Mouse (Mus musculus): ENCODE measurements at regions not wholly inside any gene's neighbourhood (a gene's known extent, or its start where the extent isn't known, plus 50 kb on each side); places are given as distances from the start of the nearest gene placed in this dataset.

- ATAC-seq (ENCODE audit: extremely low read depth, insufficient number of reproducible peaks, low FRiP score, poor library complexity, severe bottlenecking) = no peak
Observed at GRCm38 (mm10) chr4:62806786-62807185, 158.6 kb upstream of the Zfp618 start.

GRCm38 (mm10) chr4:62807926-62808552, 157.3 kb upstream of the Zfp618 start:
- no peak for ATAC-seq (ENCODE audit: extremely low read depth, insufficient number of reproducible peaks, low FRiP score, poor library complexity, severe bottlenecking)

DNA sequence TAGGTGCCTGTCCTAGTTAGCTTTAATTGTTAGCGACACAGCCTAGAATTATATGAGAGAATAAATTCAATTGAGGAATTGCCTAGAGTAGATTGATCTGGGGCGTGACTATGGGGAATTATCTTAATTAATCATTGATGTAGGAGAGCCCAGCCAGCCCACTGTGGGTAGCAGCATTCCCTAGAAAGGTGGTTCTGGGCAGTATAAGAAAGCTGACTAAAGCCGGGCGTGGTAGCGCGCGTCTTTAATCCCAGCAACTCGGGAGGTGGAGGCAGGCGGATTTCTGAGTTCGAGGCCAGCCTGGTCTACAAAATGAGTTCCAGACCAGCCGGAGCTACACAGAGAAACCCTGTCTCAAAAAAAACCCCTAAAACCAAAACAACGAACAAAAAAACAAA, 156.8 kb upstream of the Zfp618 start:
- ATAC-seq (ENCODE audit: extremely low read depth, insufficient number of reproducible peaks, low FRiP score, poor library complexity, severe bottlenecking) = no peak

- no peak for ATAC-seq (ENCODE audit: extremely low read depth, insufficient number of reproducible peaks, low FRiP score, poor library complexity, severe bottlenecking)
Observed at GRCm38 (mm10) chr4:62809048-62809447, 156.3 kb upstream of the Zfp618 start.

DNA sequence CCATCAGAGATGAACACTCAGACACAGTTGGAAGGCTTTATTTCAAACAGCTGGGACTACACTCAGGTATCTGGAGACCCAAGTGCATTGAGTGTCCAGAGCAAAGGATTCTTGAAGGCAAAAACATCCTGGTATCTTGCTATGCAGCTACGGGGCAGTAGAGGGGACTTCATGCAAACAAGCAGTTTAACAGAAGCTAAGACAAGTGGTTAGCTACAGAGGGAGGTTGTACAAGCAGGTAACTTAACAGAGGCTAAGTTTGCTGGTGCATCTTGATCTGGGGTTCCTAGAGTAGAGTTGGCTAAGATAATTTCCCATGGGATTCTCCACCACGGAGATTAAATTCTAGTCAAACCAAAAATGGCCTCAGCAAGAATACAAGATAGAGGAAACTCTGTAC, 145.5 kb upstream of the Zfp618 start:
- no peak for ATAC-seq (ENCODE audit: extremely low read depth, insufficient number of reproducible peaks, low FRiP score, poor library complexity, severe bottlenecking)

GRCm38 (mm10) chr4:62821288-62821687, 144.1 kb upstream of the Zfp618 start:
- ATAC-seq (ENCODE audit: extremely low read depth, insufficient number of reproducible peaks, low FRiP score, poor library complexity, severe bottlenecking) = no peak

DNA sequence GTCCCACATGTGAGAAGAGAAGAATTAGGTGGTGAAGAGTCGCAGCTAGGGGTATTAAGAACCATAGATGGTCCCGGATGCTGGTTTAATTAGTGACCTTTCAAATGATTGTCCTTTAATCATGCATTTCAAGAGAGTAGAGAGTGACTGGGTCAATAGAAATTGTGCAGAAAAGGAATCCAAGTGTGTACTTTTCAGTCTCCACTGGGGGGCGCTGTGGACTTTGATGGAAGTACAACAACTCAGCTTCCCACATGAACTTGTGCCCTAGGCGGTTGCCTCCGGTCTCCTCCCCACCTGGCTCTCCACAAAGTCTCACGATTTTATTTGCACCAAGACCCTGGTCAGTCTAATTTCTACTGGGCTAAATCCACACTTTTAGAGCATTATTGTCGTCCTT, 142.8 kb upstream of the Zfp618 start:
- ATAC-seq (ENCODE audit: extremely low read depth, insufficient number of reproducible peaks, low FRiP score, poor library complexity, severe bottlenecking) = no peak

GRCm38 (mm10) chr4:62823082-62823481, 142.3 kb upstream of the Zfp618 start:
- ATAC-seq (ENCODE audit: extremely low read depth, insufficient number of reproducible peaks, low FRiP score, poor library complexity, severe bottlenecking) = no peak

- ATAC-seq (ENCODE audit: extremely low read depth, insufficient number of reproducible peaks, low FRiP score, poor library complexity, severe bottlenecking) = no peak
Observed at GRCm38 (mm10) chr4:62823555-62824250, 141.7 kb upstream of the Zfp618 start.

GRCm38 (mm10) chr4:62824581-62824980, 140.8 kb upstream of the Zfp618 start:
- ATAC-seq (ENCODE audit: extremely low read depth, insufficient number of reproducible peaks, low FRiP score, poor library complexity, severe bottlenecking) = no peak

DNA sequence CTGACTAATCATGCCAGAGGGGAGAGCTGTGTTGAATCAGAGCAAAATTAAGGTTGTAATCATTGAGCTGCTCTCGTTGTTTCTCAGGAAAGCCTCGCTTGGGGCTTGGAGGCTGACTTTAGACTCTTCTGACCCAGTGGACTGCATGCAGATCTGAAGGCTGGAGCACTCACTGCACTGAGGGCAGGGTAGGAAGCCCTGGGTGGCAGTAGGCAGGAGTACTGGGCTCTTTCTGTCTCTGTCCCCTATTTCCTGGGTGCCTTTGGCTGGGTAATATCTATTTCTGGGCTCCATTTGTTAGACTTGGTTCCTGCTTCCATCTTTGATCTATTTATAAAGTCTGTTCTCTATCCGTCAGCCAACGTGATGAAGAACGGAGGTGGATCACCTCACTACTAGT, 140.1 kb upstream of the Zfp618 start:
- ATAC-seq (ENCODE audit: extremely low read depth, insufficient number of reproducible peaks, low FRiP score, poor library complexity, severe bottlenecking) = no peak

DNA sequence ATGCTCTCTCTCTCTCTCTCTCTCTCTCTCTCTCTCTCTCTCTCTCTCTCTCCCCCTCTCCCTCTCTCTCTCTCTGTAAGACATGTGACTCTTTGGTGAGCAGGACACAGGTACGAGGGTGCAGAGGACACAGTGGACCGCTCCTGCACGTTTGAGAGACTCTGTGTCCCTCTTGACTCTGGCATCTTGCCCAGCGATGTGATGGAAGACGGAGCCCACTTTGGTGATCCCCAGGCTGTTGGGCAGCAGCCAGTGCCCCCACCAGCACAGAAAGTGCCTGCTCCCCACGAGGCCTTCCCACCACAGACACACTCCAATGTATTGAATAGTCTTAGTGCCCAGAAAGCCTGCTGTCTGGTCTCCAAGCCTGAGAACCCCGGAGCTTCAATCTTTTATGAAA, 136.4 kb upstream of the Zfp618 start:
- no peak for ATAC-seq (ENCODE audit: extremely low read depth, insufficient number of reproducible peaks, low FRiP score, poor library complexity, severe bottlenecking)

DNA sequence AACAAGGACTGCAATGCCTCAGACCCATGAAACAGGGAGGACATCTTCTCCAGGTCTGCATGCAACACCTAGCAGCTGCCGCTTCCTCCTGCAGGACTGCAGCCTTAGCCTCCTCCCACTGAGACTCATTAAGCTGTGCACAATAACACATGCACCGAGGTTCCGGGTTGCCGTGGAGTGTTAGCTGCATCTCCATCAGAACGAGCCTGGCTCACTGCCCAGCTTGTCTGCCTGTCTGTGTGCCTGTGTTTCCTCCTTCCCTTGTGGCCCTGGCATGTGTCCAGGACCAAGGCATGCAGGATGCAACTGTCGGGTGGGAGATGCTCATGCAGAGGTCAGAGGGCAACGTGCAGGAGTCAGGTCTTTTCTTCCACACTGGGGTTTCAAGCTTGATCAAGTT, 131.4 kb upstream of the Zfp618 start:
- no peak for ATAC-seq (ENCODE audit: extremely low read depth, insufficient number of reproducible peaks, low FRiP score, poor library complexity, severe bottlenecking)

DNA sequence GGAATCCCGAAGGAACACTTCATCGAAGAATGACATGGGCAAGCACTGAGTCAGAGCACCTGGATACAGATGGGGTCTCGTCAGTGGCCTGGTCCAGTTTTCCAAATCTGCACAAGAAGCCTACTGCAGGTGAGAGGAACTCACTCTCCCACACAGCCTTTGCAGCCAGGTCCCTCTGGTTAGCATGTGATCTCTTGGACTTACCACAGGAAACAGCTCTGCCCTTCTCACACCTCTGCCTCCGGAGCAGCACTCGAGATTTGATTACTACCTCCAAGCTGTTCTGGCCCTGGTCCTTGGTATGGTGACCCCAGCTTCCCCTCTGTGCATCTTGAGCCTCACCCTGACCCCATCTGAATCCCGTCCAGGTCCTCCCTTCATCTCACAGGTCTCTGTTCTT, 128.5 kb upstream of the Zfp618 start:
- ATAC-seq (ENCODE audit: extremely low read depth, insufficient number of reproducible peaks, low FRiP score, poor library complexity, severe bottlenecking) = no peak

DNA sequence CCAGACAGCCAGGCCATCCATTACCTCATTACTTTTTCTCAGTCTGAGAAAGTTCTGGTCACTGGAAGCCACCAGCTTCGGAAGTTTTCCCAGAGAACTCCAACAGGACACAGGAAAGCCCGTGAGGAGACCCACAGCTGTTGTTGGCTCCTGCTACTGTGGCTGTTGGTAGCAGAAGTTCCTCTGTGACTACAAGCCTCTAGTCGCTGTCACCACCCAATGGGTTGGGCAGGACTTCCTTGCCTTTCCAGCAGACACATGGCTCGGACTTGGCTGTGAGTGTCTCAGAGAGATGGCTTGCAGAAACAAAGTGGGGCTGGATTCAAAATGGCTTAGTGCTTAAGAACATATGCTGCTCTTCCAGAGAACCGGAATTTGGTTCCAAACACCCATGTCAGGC, 114.8 kb upstream of the Zfp618 start:
- ATAC-seq (ENCODE audit: extremely low read depth, insufficient number of reproducible peaks, low FRiP score, poor library complexity, severe bottlenecking) = no peak

GRCm38 (mm10) chr4:62853335-62853734, 112.0 kb upstream of the Zfp618 start:
- no peak for ATAC-seq (ENCODE audit: extremely low read depth, insufficient number of reproducible peaks, low FRiP score, poor library complexity, severe bottlenecking)

DNA sequence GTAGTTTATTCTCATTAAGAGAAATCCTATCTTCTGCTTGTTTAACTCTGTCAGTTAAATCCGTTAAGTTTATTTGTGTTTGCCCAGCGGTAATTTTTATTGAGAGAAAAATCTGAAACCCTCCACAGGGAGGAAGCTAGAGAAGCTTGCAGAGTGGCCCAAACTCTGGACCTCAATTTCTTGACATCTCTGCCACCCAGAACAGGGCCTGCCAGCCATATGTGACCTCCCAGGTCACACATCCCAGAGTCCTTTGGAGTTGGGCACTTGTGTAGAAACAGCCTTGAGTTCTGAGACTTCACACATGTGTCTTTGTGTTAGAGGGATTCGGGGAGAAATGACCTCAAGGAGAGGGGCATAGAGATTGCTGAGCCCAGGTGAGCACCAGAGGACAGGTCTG, 109.0 kb upstream of the Zfp618 start:
- no peak for ATAC-seq (ENCODE audit: extremely low read depth, insufficient number of reproducible peaks, low FRiP score, poor library complexity, severe bottlenecking)

GRCm38 (mm10) chr4:62862756-62863155, 102.6 kb upstream of the Zfp618 start:
- no peak for ATAC-seq (ENCODE audit: extremely low read depth, insufficient number of reproducible peaks, low FRiP score, poor library complexity, severe bottlenecking)

DNA sequence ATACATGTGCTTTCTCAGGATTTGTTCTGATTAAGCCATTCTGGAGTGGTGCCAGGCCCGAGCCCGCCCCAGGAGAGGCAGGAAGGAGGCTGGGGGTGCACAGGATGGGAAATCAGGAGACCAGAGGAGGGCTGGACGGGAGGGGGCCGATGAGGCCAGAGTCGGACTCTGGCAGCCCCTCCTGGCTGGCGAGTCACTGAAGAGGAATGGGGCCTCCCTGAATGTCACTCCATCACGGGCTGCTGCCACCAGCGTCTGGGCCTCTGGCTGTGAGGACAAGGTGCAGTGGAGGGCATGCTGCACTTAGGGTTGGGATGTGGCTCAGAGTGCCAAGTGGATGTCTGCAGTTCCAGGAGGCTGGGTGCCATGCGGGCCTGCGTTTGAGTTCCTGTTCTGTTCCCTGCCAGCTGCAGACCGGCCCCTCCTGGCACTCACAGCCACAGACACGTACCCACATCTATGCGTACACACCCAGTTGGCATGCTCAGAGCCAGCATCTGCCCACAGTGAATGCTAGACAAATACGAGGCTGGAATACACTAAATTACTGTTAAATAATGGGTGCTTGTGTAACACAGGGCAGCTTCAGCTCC, 94.9 kb upstream of the Zfp618 start:
- ATAC-seq (ENCODE audit: extremely low read depth, insufficient number of reproducible peaks, low FRiP score, poor library complexity, severe bottlenecking) = no peak

- no peak for ATAC-seq (ENCODE audit: extremely low read depth, insufficient number of reproducible peaks, low FRiP score, poor library complexity, severe bottlenecking)
Observed at GRCm38 (mm10) chr4:62872562-62872961, 92.8 kb upstream of the Zfp618 start.

DNA sequence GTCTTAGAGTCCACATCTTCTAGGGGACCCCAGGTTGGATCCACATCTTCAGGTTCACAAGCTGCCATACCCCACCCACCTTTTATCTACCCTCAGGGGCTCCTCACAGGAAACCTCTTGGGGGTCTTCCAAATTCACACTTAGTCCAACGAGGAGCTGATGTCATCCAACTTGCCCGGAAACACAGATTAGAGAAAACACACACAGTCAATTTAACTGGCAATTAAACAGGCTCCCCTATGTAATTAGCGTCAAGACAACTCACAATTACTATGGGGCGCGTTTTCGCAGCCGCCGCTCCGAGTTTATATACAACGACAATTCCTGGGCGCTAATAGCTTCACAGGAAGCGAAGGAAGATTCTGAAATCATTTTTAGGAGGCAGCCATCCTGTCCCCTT, 91.4 kb upstream of the Zfp618 start:
- no peak for ATAC-seq (ENCODE audit: extremely low read depth, insufficient number of reproducible peaks, low FRiP score, poor library complexity, severe bottlenecking)
